In genomic region chr10:117145546-117146265, GRCm38 (mm10) we compare ENCODE assay signal across 11 mouse cellular contexts. TPM values are rescaled to one million over a fixed set of nuclear protein-coding genes. Genes with fewer than 3 reads are reported as not detected.
DNase-seq lines count a peak whose midpoint lies in the region; ATAC-seq and TF ChIP-seq lines count a peak whose summit lies in the region.
"Had no signal": no experiment of that assay in that cellular context is flagged by ENCODE, and none has a peak within 500 bp of the region (broad histone marks: within the 10 kb centered on the region; RNA-seq: fewer than 3 reads in every experiment).

No protein-coding gene starts in this region.

- H3K9ac ChIP-seq in liver, postnatal 0 days (replicated peaks) = no peak overlapping the region; the same call in 1 of the 2 replicates
- no peak overlapping the region for H3K9ac ChIP-seq in stomach, postnatal 0 days (ENCODE audit: low read length)
- H3K9ac ChIP-seq in hindbrain, embryonic 16.5 days (ENCODE audit: low read depth, low read length) = no peak overlapping the region
- H3K9ac ChIP-seq: midbrain, embryonic 12.5 days had no signal

- 32% methylated on average over 8 of the region's 8 CpGs for WGBS in liver, postnatal 0 days (ENCODE audit: insufficient replicate concordance)
- 31% methylated on average over 8 of the region's 8 CpGs for WGBS in stomach, postnatal 0 days
- WGBS in hindbrain, embryonic 16.5 days = 88% methylated on average over 8 of the region's 8 CpGs

- intact Hi-C loops in left cerebral cortex, adult 2 months (cut with DNase I) = loop anchor here (5.0 to 10.0 kb wide), 4 partner anchors 62 to 191 kb away; partner anchors contain the start of genes Rab3ip and Yeats4
- intact Hi-C loops in left cerebral cortex, postnatal 14 days (cut with DNase I) = loop anchor here (5.0 kb wide), 2 partner anchors 62 to 83 kb away; partner anchors contain the start of gene Cct2

- no peaks in the 10 kb centered on the region for H3K36me3 ChIP-seq in liver, postnatal 0 days (replicated peaks; ENCODE audit: insufficient read depth, low read length)
- H3K36me3 ChIP-seq in stomach, postnatal 0 days (ENCODE audit: control insufficient read depth, insufficient read depth, low read length) = no peaks in the 10 kb centered on the region
- no peaks in the 10 kb centered on the region for H3K36me3 ChIP-seq in hindbrain, embryonic 16.5 days (ENCODE audit: control insufficient read depth, insufficient read depth, low read length)
- H3K36me3 ChIP-seq: midbrain, embryonic 12.5 days had no signal

- peaks cover 50% of the 10 kb centered on the region for H3K4me1 ChIP-seq in liver, postnatal 0 days (ENCODE audit: insufficient read depth)
- H3K4me1 ChIP-seq in stomach, postnatal 0 days (replicated peaks; ENCODE audit: control insufficient read depth, insufficient read depth) = peaks cover 10% of the 10 kb centered on the region
- peaks cover 22% of the 10 kb centered on the region for H3K4me1 ChIP-seq in hindbrain, embryonic 16.5 days (ENCODE audit: control insufficient read depth, insufficient read depth, low read depth, low read length)

- no peak for ATAC-seq in liver, postnatal 0 days
- ATAC-seq in stomach, postnatal 0 days (ENCODE audit: low FRiP score, low TSS enrichment) = no peak
- ATAC-seq in hindbrain, embryonic 16.5 days = no peak

- no peak for TF ChIP-seq CTCF in left cerebral cortex, adult 2 months (IDR thresholded peaks at IDR 0.05)
- TF ChIP-seq CTCF in liver, postnatal 0 days (IDR thresholded peaks at IDR 0.05; ENCODE audit: low read depth) = no peak
- no peak for TF ChIP-seq CTCF in stomach, postnatal 0 days (IDR thresholded peaks at IDR 0.05; ENCODE audit: low read depth)

- H3K27me3 ChIP-seq in liver, postnatal 0 days (ENCODE audit: insufficient read depth, low read length) = no peaks in the 10 kb centered on the region
- H3K27me3 ChIP-seq in stomach, postnatal 0 days (ENCODE audit: control insufficient read depth, insufficient read depth, low read length) = no peaks in the 10 kb centered on the region
- no peaks in the 10 kb centered on the region; the same call in 1 of the 2 replicates for H3K27me3 ChIP-seq in hindbrain, embryonic 16.5 days (replicated peaks; ENCODE audit: control insufficient read depth, insufficient read depth, low read length)

- H3K4me2 ChIP-seq in liver, postnatal 0 days (ENCODE audit: low read depth, low read length) = peak overlapping the region; percentile 78
- no peak overlapping the region for H3K4me2 ChIP-seq in stomach, postnatal 0 days (replicated peaks; ENCODE audit: low read depth)
- H3K4me2 ChIP-seq in hindbrain, embryonic 16.5 days (ENCODE audit: low read length) = no peak overlapping the region

- no peak overlapping the region for H3K4me3 ChIP-seq in left cerebral cortex, adult 2 months
- peak overlapping the region; percentile 96 for H3K4me3 ChIP-seq in liver, postnatal 0 days (ENCODE audit: low read depth, low read length)
- no peak overlapping the region for H3K4me3 ChIP-seq in stomach, postnatal 0 days (ENCODE audit: low read depth, low read length)
- no peak overlapping the region for H3K4me3 ChIP-seq in hindbrain, embryonic 16.5 days (ENCODE audit: low read length)
- H3K4me3 ChIP-seq: midbrain, embryonic 12.5 days had no signal

- peak overlapping the region; percentile 56; the same call in 1 of the 2 replicates for H3K27ac ChIP-seq in left cerebral cortex, adult 2 months
- H3K27ac ChIP-seq in liver, postnatal 0 days (ENCODE audit: low read depth) = peak overlapping the region; percentile 61
- H3K27ac ChIP-seq in stomach, postnatal 0 days (replicated peaks) = peak overlapping the region; percentile 31
- no peak overlapping the region for H3K27ac ChIP-seq in hindbrain, embryonic 16.5 days (ENCODE audit: low read depth, low read length)
- H3K27ac ChIP-seq: midbrain, embryonic 12.5 days had no signal

- no peak for DNase-seq in left cerebral cortex, adult 2 months (ENCODE audit: extremely low spot score in 1 of 2, low spot score in 2 of 2)
- DNase-seq in left cerebral cortex, postnatal 14 days (ENCODE audit: low spot score in 2 of 2) = no peak
- DNase-seq in c-Kit-positive CD71-positive TER-119-positive erythroid progenitor cells, embryonic 14.5 days (ENCODE audit: low spot score) = peak; percentile 59
- DNase-seq in liver, postnatal 0 days = no peak
- DNase-seq in stomach, postnatal 0 days (ENCODE audit: low spot score) = no peak
- DNase-seq in natural killer cell, adult 2 months (ENCODE audit: low spot score in 2 of 2) = no peak
- DNase-seq: adrenal gland, adult 8-10 months; right cerebral cortex, adult 18-20 months; thymus, postnatal 25 days had no signal

- TF ChIP-seq EP300 in liver, postnatal 0 days (IDR thresholded peaks at IDR 0.05; ENCODE audit: low read depth) = no peak; the same call in 1 of the 2 replicates
- no peak for TF ChIP-seq EP300 in stomach, postnatal 0 days (optimal IDR thresholded peaks at IDR 0.05)

- H3K9me3 ChIP-seq in liver, postnatal 0 days (ENCODE audit: low read length) = no peaks in the 10 kb centered on the region
- no peaks in the 10 kb centered on the region for H3K9me3 ChIP-seq in stomach, postnatal 0 days (ENCODE audit: control insufficient read depth, low read length)
- H3K9me3 ChIP-seq in hindbrain, embryonic 16.5 days (ENCODE audit: control insufficient read depth, low read length) = no peaks in the 10 kb centered on the region
- H3K9me3 ChIP-seq: midbrain, embryonic 12.5 days had no signal

RNA-seq across cellular contexts. Expression of gene Frs2, which starts 2.6 kb away (rescaled TPM):
- total RNA-seq in left cerebral cortex, adult 2 months (2021) = 10 to 100 TPM; 36.6 to 36.9 TPM
- total RNA-seq in left cerebral cortex, postnatal 14 days (2021) = 10 to 100 TPM; 28.3 to 29.3 TPM
- 7.7 and 8.0 TPM in 2 replicates for polyA plus RNA-seq in liver, postnatal 0 days (2015; fragmentation: Nextera tagmentation; extraction: Ambion mirVana)
- polyA plus RNA-seq in stomach, postnatal 0 days (2015; fragmentation: Nextera tagmentation; extraction: Ambion mirVana) = 11.6 and 11.9 TPM in 2 replicates
- 16.5 and 22.1 TPM in 2 replicates for polyA plus RNA-seq in hindbrain, embryonic 16.5 days (2015; fragmentation: Nextera tagmentation; extraction: Ambion mirVana)
